Mouse (Mus musculus): Measurements from ENCODE around the gene Fam155a.
"Not testable (repeated sequence)": the region's sequence is repeated elsewhere in the genome, so short reads cannot be mapped to it uniquely, and the experiment has no call there.

DNA sequence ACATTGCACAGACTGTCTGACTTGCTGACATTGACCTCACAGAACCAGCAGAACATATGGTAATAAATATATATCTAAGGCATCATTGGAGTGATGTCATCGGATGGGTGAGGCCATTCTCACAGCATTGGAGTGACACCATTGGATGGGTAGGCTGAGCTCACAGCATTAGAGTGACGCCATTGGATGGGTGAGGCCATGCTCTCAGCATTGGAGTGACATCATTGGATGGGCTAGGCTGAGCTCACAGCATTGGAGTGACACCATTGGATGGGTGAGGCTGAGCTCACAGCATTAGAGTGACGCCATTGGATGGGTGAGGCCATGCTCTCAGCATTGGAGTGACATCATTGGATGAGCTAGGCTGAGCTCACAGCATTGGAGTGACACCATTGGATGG, 110.9 kb downstream of the Fam155a start:
- TF ChIP-seq EP300, CTCF (IDR thresholded peaks at IDR 0.05; ENCODE audit: low read depth): not testable (repeated sequence)

Data from heart, postnatal 0 days (tissue).